Mouse (Mus musculus): Measurements from ENCODE around the gene Pigg.

- TF ChIP-seq POLR2A (IDR thresholded peaks at IDR 0.05; ENCODE audit: borderline replicate concordance, extremely low read depth, low read depth, low read length) = no peak
- TF ChIP-seq CTCF (IDR thresholded peaks at IDR 0.05; ENCODE audit: insufficient read depth, low read length) = no peak
These were observed 54.0 kb downstream of the Pigg start for GRCm38 (mm10) chr5:108366328-108366983.

Measured in lung, adult 2 months (tissue).